Mouse (Mus musculus): Measurements from ENCODE around the gene St6galnac3. TPM values are rescaled to one million over a fixed set of nuclear protein-coding genes. Genes with fewer than 3 reads are reported as not detected.
A peak's percentile ranks its signal among the peaks of the same experiment; 100 is the strongest.

St6galnac3 gene
- total and polyA plus RNA-seq, 3 experiments = 2.2 to 5.2 (median 4.9) TPM

DNA sequence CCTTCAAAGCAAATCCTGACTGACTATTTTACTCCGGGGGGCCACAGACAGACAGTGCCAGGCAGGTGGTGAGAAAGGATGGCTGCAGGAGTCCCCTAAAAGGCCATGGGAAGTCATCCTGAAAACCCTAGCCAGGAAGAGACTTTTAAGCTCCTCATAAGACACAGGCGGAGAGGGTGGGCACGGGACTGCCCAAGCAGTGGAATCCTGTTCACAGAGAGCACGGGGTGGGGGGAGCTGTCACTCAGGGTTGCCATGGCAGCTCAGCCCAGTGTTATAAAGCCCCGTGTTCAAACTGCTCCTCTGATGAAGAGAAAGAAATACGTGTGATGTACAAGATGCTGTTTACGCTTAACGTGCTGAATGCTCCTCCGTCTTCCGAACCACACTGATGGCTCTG lies 375.0 kb downstream of the St6galnac3 start:
- 83% methylated on average over 10 of the region's 10 CpGs for WGBS
- DNase-seq = no peak
- H3K27ac ChIP-seq = no peak overlapping the region
- no peaks in the 10 kb centered on the region for H3K27me3 ChIP-seq (ENCODE audit: control insufficient read depth, insufficient read depth, low read length)
- H3K79me2 ChIP-seq (replicated peaks; ENCODE audit: control insufficient read depth, insufficient read depth, low read length) = no peaks in the 10 kb centered on the region
- H3K4me3 ChIP-seq = no peak overlapping the region
- peaks cover 2% of the 10 kb centered on the region; the same call in 1 of the 2 replicates for H3K4me1 ChIP-seq (ENCODE audit: control insufficient read depth, insufficient read depth, low read length)
- H3K36me3 ChIP-seq (ENCODE audit: control insufficient read depth, insufficient read depth, low read length) = no peaks in the 10 kb centered on the region
- no peak overlapping the region for H3K9ac ChIP-seq (ENCODE audit: low read depth, low read length)
- TF ChIP-seq POLR2A (IDR thresholded peaks at IDR 0.05; ENCODE audit: insufficient read depth, low read depth, low read length) (no peak), CTCF (IDR thresholded peaks at IDR 0.05) (no peak)
- intact Hi-C loops (cut with DNase I) = no loop called here

DNA sequence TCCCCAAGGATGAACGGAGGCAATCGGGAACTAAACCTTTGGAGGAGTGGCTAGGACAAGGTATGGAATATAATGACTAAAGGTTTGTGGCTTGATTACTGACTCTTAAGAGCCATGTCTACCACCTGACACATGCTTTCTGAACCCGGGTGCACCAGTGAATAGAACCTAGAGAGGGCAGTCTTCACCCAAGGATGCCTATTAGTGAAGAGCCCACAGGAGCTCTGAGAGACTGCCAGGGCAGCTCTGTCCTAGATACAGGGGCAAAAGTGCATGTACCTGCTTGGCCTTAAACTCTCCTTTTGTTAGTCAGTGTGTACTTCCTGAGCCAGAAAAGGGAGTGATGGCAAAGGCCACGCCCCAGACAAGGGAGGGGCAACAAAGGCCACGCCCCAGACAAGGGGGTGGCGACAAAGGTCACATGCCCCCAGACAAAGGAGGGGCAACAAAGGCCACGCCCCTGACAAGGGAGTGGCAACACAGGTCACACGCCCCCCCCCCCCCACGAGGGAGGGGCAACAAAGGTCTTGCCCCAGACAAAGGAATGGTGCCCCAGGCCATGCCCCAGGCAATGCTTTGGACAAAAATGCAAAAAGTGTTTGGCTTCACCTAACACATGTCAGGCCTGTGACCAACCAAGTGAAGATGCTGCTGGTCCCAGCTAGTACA lies 376.0 kb downstream of the St6galnac3 start:
- Histone ChIP-seq H3K9ac (ENCODE audit: low read depth, low read length) (no peak overlapping the region), H3K4me1 (ENCODE audit: control insufficient read depth, insufficient read depth, low read length) (no peaks in the 10 kb centered on the region), H3K79me2 (replicated peaks; ENCODE audit: control insufficient read depth, insufficient read depth, low read length) (no peaks in the 10 kb centered on the region), H3K4me3 (no peak overlapping the region), H3K27ac (no peak overlapping the region), H3K36me3 (ENCODE audit: control insufficient read depth, insufficient read depth, low read length) (no peaks in the 10 kb centered on the region), H3K27me3 (ENCODE audit: control insufficient read depth, insufficient read depth, low read length) (no peaks in the 10 kb centered on the region)
- intact Hi-C loops (cut with DNase I) = no loop called here
- WGBS = 89% methylated on average over 9 of the region's 9 CpGs
- DNase-seq = no peak
- TF ChIP-seq POLR2A (IDR thresholded peaks at IDR 0.05; ENCODE audit: insufficient read depth, low read depth, low read length) (no peak), CTCF (IDR thresholded peaks at IDR 0.05) (peak; percentile 15)

DNA sequence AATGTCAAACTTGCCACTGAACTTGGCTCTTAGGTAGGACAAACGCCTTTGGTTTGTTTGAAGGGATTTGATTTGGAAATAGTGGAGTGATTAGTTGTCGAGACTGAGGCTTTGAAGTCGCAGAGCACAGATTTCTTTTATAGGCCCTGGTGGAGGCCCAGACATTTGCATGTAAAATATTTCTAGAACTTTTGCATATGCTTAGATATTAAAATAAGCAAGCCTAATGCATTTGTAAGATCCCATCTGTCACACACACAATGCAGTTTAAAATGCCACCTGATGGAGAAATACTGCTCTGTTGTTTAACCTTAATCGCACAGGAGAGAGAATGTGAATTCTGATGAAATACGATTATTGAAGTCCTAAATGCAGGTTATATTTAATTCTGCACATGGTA lies 380.0 kb downstream of the St6galnac3 start:
- H3K4me1 ChIP-seq (ENCODE audit: control insufficient read depth, insufficient read depth, low read length) = no peaks in the 10 kb centered on the region
- no peak for DNase-seq
- H3K27me3 ChIP-seq (ENCODE audit: control insufficient read depth, insufficient read depth, low read length) = no peaks in the 10 kb centered on the region
- WGBS = 93% methylated on average over 5 of the region's 5 CpGs
- no peak overlapping the region for H3K27ac ChIP-seq
- H3K9ac ChIP-seq (ENCODE audit: low read depth, low read length) = no peak overlapping the region
- intact Hi-C loops (cut with DNase I) = no loop called here
- H3K79me2 ChIP-seq (replicated peaks; ENCODE audit: control insufficient read depth, insufficient read depth, low read length) = no peaks in the 10 kb centered on the region
- no peak overlapping the region for H3K4me3 ChIP-seq
- TF ChIP-seq CTCF (IDR thresholded peaks at IDR 0.05) (no peak), EP300 (IDR thresholded peaks at IDR 0.05; ENCODE audit: insufficient read depth, low read depth, low read length) (no peak), POLR2A (IDR thresholded peaks at IDR 0.05; ENCODE audit: insufficient read depth, low read depth, low read length) (no peak)
- no peaks in the 10 kb centered on the region for H3K36me3 ChIP-seq (ENCODE audit: control insufficient read depth, insufficient read depth, low read length)

DNA sequence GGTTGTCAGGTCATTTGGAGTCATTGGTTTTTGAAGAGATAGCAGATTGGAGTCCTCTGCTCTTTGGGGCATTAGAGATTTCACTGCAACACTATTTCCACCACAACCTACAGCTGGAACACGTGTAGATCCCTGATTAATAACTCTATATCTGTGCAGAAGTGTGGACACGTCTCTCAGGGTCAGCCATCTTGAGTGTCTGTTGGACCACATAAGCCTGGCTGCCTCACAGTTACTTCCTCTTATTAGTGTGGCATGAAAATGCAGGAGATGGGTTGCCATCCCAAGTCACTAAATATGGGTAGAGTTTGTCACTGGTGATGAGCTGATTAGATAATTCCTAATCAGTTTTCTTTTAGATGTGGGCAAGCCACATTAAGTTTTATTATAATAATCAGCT lies 385.0 kb downstream of the St6galnac3 start:
- Histone ChIP-seq H3K9ac (ENCODE audit: low read depth, low read length) (no peak overlapping the region), H3K79me2 (replicated peaks; ENCODE audit: control insufficient read depth, insufficient read depth, low read length) (no peaks in the 10 kb centered on the region), H3K4me1 (ENCODE audit: control insufficient read depth, insufficient read depth, low read length) (no peaks in the 10 kb centered on the region), H3K27ac (no peak overlapping the region), H3K27me3 (ENCODE audit: control insufficient read depth, insufficient read depth, low read length) (no peaks in the 10 kb centered on the region), H3K36me3 (ENCODE audit: control insufficient read depth, insufficient read depth, low read length) (no peaks in the 10 kb centered on the region), H3K4me3 (no peak overlapping the region)
- WGBS = 64% methylated on average over 2 of the region's 2 CpGs
- intact Hi-C loops (cut with DNase I) = no loop called here
- DNase-seq = no peak
- TF ChIP-seq EP300 (IDR thresholded peaks at IDR 0.05; ENCODE audit: insufficient read depth, low read depth, low read length) (no peak), POLR2A (IDR thresholded peaks at IDR 0.05; ENCODE audit: insufficient read depth, low read depth, low read length) (no peak), CTCF (IDR thresholded peaks at IDR 0.05) (no peak)

DNA sequence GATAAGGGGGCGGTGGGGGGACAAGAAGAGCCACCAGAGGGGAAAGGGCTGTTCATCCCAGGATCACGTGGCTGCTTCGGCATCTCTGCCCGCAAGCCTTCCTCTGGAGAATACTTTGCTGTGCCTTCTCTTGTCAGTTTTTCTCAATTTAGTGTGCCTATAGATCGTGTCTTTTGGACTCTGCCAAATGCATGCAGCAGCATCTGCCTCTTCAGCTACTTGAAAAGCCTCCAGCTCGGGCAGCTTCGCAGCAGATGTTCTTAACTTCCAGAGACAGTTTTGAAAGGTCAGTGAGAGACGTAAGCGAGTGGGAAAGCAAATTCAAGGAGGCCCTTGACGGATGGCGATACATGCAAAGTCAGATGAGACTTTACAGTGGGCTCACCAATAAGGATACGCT lies 385.9 kb downstream of the St6galnac3 start:
- Histone ChIP-seq H3K79me2 (replicated peaks; ENCODE audit: control insufficient read depth, insufficient read depth, low read length) (no peaks in the 10 kb centered on the region), H3K27me3 (ENCODE audit: control insufficient read depth, insufficient read depth, low read length) (no peaks in the 10 kb centered on the region), H3K27ac (no peak overlapping the region), H3K9ac (ENCODE audit: low read depth, low read length) (no peak overlapping the region), H3K36me3 (ENCODE audit: control insufficient read depth, insufficient read depth, low read length) (no peaks in the 10 kb centered on the region), H3K4me1 (ENCODE audit: control insufficient read depth, insufficient read depth, low read length) (no peaks in the 10 kb centered on the region), H3K4me3 (no peak overlapping the region)
- 77% methylated on average over 12 of the region's 12 CpGs for WGBS
- no peak for DNase-seq
- intact Hi-C loops (cut with DNase I) = no loop called here
- TF ChIP-seq EP300 (IDR thresholded peaks at IDR 0.05; ENCODE audit: insufficient read depth, low read depth, low read length) (no peak), CTCF (IDR thresholded peaks at IDR 0.05) (no peak), POLR2A (IDR thresholded peaks at IDR 0.05; ENCODE audit: insufficient read depth, low read depth, low read length) (no peak)

DNA sequence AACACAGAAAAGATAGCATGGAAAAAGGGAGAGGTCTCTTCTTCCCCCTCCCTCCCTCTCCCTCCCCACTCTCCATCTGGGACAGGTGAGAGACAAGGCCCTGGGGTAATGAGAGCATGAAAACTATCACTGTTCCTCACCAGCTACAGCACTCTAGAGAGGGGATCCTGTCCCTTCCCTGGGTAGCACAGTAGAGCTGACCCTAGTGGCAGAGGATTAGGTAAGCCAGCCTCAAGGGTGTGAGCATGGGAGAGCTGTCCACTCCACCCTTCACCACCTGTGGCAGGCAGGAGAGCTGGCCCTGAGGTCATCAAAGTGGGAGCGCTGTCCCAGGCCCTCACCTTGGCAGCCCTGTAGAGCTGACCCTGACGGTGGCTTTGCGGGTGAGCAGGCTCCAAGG lies 387.2 kb downstream of the St6galnac3 start:
- 82% methylated on average over 3 of the region's 3 CpGs for WGBS
- Histone ChIP-seq H3K79me2 (replicated peaks; ENCODE audit: control insufficient read depth, insufficient read depth, low read length) (no peaks in the 10 kb centered on the region), H3K27me3 (ENCODE audit: control insufficient read depth, insufficient read depth, low read length) (no peaks in the 10 kb centered on the region), H3K36me3 (ENCODE audit: control insufficient read depth, insufficient read depth, low read length) (no peaks in the 10 kb centered on the region), H3K4me3 (no peak overlapping the region), H3K27ac (no peak overlapping the region), H3K9ac (ENCODE audit: low read depth, low read length) (no peak overlapping the region), H3K4me1 (ENCODE audit: control insufficient read depth, insufficient read depth, low read length) (no peaks in the 10 kb centered on the region)
- intact Hi-C loops (cut with DNase I) = no loop called here
- TF ChIP-seq EP300 (IDR thresholded peaks at IDR 0.05; ENCODE audit: insufficient read depth, low read depth, low read length) (no peak), POLR2A (IDR thresholded peaks at IDR 0.05; ENCODE audit: insufficient read depth, low read depth, low read length) (no peak), CTCF (IDR thresholded peaks at IDR 0.05) (no peak)
- no peak for DNase-seq
